Mouse (Mus musculus) midbrain, embryonic 14.5 days (tissue): ENCODE measurements around the gene Gng10. TPM values are rescaled to one million over a fixed set of nuclear protein-coding genes. Genes with fewer than 3 reads are reported as not detected.

ENCODE experiments used
- ATAC-seq: fragments of 200-750 bp; cut with Nextera tagmentation; 2 replicates; pipeline ENCODE4 v1.8.0; 2017; ENCODE audit warnings: moderate number of reproducible peaks, moderate library complexity; ENCODE audit not compliant: low FRiP score, low TSS enrichment
- DNase-seq: peaks from one replicate; pipeline ENCODE4 v3.0.0-alpha.2; 2015
- H3K27ac ChIP-seq: fragments of 300-500 bp; sonication (generic); replicated peaks from 2 replicates; pipeline ENCODE4 v1.5.1; 2014; ENCODE audit warnings: mild to moderate bottlenecking, low read depth, low read length, moderate library complexity
- H3K27me3 ChIP-seq: fragments of 300-500 bp; sonication (generic); 2 replicates; pipeline ENCODE4 v1.6.1; 2014; ENCODE audit warnings: low read length, control low read depth, mixed read lengths; ENCODE audit not compliant: control insufficient read depth, insufficient read depth
- H3K36me3 ChIP-seq: fragments of 300-500 bp; sonication (generic); 2 replicates; pipeline ENCODE4 v1.6.1; 2014; ENCODE audit warnings: low read length, control low read depth; ENCODE audit not compliant: control insufficient read depth, insufficient read depth
- H3K4me1 ChIP-seq: fragments of 300-500 bp; sonication (generic); 2 replicates; pipeline ENCODE4 v1.6.1; 2014; ENCODE audit warnings: mild to moderate bottlenecking, antibody characterized with exemption, low read length, control low read depth; ENCODE audit not compliant: control insufficient read depth, insufficient read depth
- H3K4me2 ChIP-seq: fragments of 300-500 bp; sonication (generic); 2 replicates; pipeline ENCODE4 v1.6.1; 2014; ENCODE audit warnings: mild to moderate bottlenecking, low read length, moderate library complexity
- H3K4me3 ChIP-seq: fragments of 300-500 bp; sonication (generic); replicated peaks from 2 replicates; pipeline ENCODE4 v1.5.1; 2014; ENCODE audit warnings: low read depth, low read length
- H3K9ac ChIP-seq: fragments of 300-500 bp; sonication (generic); replicated peaks from 2 replicates; pipeline ENCODE4 v1.6.1; 2014; ENCODE audit warnings: mild to moderate bottlenecking, low read length, moderate library complexity
- H3K9me3 ChIP-seq: fragments of 300-500 bp; sonication (generic); 2 replicates; pipeline ENCODE4 v1.6.1; 2016; ENCODE audit warnings: low read length, control low read depth, mixed read lengths; ENCODE audit not compliant: control insufficient read depth
- WGBS: fragments of 180-500 bp; shearing (Covaris S2); extraction: QIAGEN DNeasy Blood & Tissue Kit; methylation state at CpG from one replicate; pipeline ENCODE4 v1.1.7; 2014; 5-methylcytosine and 5-hydroxymethylcytosine counted together
- polyA plus RNA-seq: library from polyadenylated mRNA; unstranded; fragments of >200 nt; fragmentation: Nextera tagmentation; extraction: Ambion mirVana; gene quantifications from 2 replicates; pipeline ENCODE4 v1.2.1, GENCODE M21; 2014

Gng10 gene
- polyA plus RNA-seq, 1 experiment from 2014 or later = 184 TPM

DNA sequence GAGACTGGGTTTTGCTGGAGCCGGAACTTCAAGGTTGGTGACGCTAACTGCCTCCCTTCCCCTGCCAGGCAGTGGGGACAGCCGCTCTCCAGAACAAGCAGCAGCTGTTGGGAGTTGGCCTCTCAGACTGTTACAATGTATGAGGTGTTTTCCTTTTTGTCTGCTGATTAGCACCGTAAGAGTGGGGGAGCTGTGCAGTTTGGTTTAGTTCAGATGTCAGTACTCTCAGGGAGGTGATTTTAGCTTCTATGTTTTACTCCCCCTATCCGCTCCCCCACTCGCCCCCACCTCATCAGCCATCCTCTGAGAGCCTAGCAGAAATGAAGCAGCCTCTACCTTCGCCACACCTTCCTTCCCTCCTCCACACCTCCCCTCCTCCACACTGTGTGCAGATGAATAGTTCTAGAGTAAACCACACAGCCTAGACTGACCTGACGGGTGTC lies 39.6 kb upstream of the Gng10 start:
- no peak overlapping the region for H3K27ac ChIP-seq
- no peak overlapping the region for H3K4me2 ChIP-seq
- DNase-seq (no peak), ATAC-seq (no peak)
- no peaks in the 10 kb centered on the region for H3K9me3 ChIP-seq
- H3K36me3 ChIP-seq = no peaks in the 10 kb centered on the region
- 74% methylated on average over 8 of the region's 8 CpGs for WGBS
- no peaks in the 10 kb centered on the region for H3K27me3 ChIP-seq
- no peaks in the 10 kb centered on the region for H3K4me1 ChIP-seq
- no peak overlapping the region for H3K9ac ChIP-seq
- no peak overlapping the region for H3K4me3 ChIP-seq

DNA sequence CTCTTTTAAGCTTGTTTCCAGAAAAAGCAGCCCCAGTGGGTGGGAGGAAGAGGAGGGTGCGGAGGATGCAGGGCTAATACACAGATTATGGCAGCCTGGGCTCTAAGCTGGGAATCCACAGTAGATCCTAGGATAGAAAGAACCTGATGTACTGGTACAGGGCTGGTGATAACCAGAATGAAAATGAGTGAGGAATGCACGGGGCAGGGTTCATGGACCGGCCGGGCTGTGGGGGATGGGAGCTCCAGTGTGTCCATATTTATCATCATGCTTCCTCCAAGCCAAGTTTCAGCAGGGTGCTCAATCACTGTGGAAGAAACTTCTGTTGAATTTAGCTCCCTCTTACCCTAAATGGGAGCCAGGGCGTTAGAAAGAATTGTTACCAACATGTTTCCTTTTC lies 37.8 kb upstream of the Gng10 start:
- no peak for DNase-seq
- H3K4me3 ChIP-seq = no peak overlapping the region
- no peaks in the 10 kb centered on the region for H3K9me3 ChIP-seq
- WGBS = 87% methylated on average over 5 of the region's 5 CpGs
- H3K27ac ChIP-seq = no peak overlapping the region
- H3K9ac ChIP-seq = no peak overlapping the region
- no peak overlapping the region for H3K4me2 ChIP-seq
- no peaks in the 10 kb centered on the region for H3K36me3 ChIP-seq
- ATAC-seq = no peak
- no peaks in the 10 kb centered on the region for H3K27me3 ChIP-seq
- H3K4me1 ChIP-seq = no peaks in the 10 kb centered on the region

DNA sequence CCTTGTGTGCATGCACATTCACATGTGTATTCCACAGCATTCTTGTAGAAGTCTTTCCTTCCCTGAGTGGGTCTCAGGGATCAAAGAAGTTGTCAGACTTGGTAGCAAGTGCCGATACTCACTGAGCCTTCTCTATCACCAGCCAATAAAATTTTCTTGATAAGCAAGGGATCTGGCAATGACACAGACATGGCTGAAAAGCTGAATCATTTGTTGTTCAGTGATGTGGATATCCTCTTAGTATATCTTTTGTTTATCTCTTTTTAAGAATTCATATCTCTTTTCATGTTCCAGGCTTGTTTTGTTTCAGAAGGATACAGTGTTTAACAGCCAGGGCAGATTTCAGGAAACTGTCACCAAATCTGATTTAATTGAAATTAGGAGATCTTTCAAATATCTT lies 36.2 kb upstream of the Gng10 start:
- DNase-seq (no peak), ATAC-seq (no peak)
- Histone ChIP-seq H3K36me3 (no peaks in the 10 kb centered on the region), H3K27ac (no peak overlapping the region), H3K27me3 (no peaks in the 10 kb centered on the region), H3K4me2 (no peak overlapping the region), H3K9ac (no peak overlapping the region), H3K9me3 (no peaks in the 10 kb centered on the region), H3K4me1 (peaks cover 3% of the 10 kb centered on the region; the same call in 1 of the 2 replicates), H3K4me3 (no peak overlapping the region)
- WGBS = 91% methylated on average over 1 of the region's 1 CpGs

- Histone ChIP-seq H3K4me3 (no peak overlapping the region), H3K27ac (no peak overlapping the region), H3K27me3 (no peaks in the 10 kb centered on the region), H3K9me3 (no peaks in the 10 kb centered on the region), H3K4me2 (no peak overlapping the region), H3K9ac (no peak overlapping the region), H3K4me1 (peaks cover 13% of the 10 kb centered on the region), H3K36me3 (no peaks in the 10 kb centered on the region)
- peak; percentile 85 for DNase-seq
- no peak for ATAC-seq
- 4% methylated on average over 2 of the region's 2 CpGs for WGBS
These were observed 35.2 kb upstream of the Gng10 start for GRCm38 (mm10) chr4:58999686-59000085.

GRCm38 (mm10) chr4:59000614-59001013 lies 34.3 kb upstream of the Gng10 start:
- ATAC-seq (no peak), DNase-seq (peak; percentile 25)
- 0% methylated on average over 2 of the region's 2 CpGs for whole genome bisulfite sequencing
- H3K4me1 ChIP-seq = peaks cover 18% of the 10 kb centered on the region
- H3K4me2 ChIP-seq = no peak overlapping the region
- H3K36me3 ChIP-seq = no peaks in the 10 kb centered on the region
- H3K27ac ChIP-seq = no peak overlapping the region
- H3K9ac ChIP-seq = no peak overlapping the region
- no peaks in the 10 kb centered on the region for H3K27me3 ChIP-seq
- no peak overlapping the region for H3K4me3 ChIP-seq
- no peaks in the 10 kb centered on the region for H3K9me3 ChIP-seq

DNA sequence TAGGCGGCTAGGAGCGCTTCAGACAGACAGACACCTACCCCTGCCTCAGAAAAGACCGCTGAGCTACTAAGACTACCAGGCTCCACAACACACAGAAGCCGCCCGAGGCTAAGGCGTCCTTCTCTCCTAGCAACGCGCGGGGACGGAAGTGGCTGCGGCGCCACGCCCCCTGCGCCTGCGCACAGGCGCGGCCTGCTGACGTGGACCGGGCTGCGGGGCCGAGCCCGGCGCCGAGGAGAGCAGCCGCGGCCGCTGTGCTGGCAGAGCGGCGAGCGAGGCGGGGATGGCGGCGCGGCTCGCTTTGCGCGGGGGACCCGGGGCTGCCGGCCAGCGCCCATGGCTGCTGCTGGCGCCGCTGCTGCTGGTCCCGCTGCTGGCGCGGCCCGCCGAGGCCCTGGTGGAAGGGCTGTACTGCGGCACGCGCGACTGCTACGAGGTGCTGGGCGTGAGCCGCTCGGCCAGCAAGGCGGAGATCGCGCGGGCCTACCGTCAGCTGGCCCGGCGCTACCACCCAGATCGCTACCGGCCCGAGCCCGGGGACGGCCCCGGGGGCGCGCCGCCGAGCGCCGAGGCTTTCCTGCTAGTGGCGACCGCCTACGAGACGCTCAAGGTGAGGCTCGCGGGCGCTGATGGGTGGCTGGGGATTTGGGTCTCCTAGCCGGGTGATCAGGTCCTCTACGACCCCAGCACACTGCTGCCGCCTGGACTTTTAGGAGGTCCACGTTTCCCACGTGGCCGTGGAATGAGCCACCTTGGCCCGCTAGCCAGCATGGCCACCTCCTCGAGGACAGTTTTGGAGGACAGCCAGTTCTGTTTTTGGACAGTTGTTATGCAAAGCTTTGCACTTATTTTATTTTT lies 31.7 kb upstream of the Gng10 start, which contains the start of gene Gm20503:
TSS of gene Gm20503 (plus strand) at position 263 of the 858 bp plus-strand sequence.
- Histone ChIP-seq H3K27me3 (no peaks in the 10 kb centered on the region), H3K9ac (peak within 1 kb of the TSS; percentile 88), H3K36me3 (no peaks in the 10 kb centered on the region), H3K4me2 (peak within 1 kb of the TSS; percentile 74), H3K9me3 (no peaks in the 10 kb centered on the region), H3K27ac (peak within 1 kb of the TSS; percentile 90), H3K4me1 (peaks cover 18% of the 10 kb centered on the region), H3K4me3 (peak within 1 kb of the TSS; percentile 91)
- peak; percentile 98 for ATAC-seq
- under 1% methylated on average over 74 of the region's 89 CpGs for WGBS
- peak; percentile 98 for DNase-seq

DNA sequence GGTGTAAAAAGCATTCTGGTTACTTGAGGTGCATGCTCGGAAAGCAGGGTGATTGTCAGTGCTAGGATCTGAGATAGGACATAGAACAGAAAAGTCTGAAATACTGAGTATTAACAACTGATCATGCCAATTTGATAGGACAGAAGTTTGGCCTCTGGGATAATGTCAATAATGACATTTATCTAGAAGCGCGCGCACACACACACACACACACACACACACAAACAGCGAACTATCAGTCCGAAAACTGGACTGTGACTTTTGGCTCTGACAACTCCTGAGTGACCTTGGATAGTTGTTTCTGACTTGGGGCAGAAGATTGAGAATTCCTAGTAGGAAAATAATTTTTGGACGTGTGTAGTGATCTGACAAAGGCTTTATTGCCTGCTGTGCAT lies 31.1 kb upstream of the Gng10 start:
- 43% methylated on average over 7 of the region's 7 CpGs for WGBS
- DNase-seq (no peak), ATAC-seq (no peak)
- peak overlapping the region; percentile 88 for H3K9ac ChIP-seq
- peak overlapping the region; percentile 91 for H3K4me3 ChIP-seq
- no peak overlapping the region for H3K27ac ChIP-seq
- H3K9me3 ChIP-seq = no peaks in the 10 kb centered on the region
- peak overlapping the region; percentile 74 for H3K4me2 ChIP-seq
- H3K4me1 ChIP-seq = peaks cover 18% of the 10 kb centered on the region
- no peaks in the 10 kb centered on the region for H3K27me3 ChIP-seq
- no peaks in the 10 kb centered on the region for H3K36me3 ChIP-seq

DNA sequence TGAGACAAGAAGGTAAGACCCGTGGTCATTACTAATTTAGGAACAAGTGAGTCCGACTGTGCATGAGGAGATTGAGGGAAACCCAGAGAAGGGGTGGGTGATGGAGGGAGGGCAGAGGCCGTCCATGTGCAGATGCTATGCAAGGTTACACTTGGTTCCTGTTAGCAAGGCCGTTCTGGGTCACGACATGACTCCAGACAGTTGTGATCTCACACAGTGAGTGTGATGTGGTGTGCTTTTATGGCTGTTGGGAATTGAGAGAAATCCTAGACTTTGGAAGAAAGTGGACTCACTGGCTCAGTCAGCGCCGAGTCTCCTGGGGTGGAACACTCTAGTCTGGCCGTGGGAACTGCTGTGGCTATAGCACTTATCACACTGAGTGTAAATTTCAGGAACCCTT lies 28.7 kb upstream of the Gng10 start:
- Histone ChIP-seq H3K27ac (no peak overlapping the region), H3K9ac (no peak overlapping the region), H3K36me3 (no peaks in the 10 kb centered on the region), H3K27me3 (no peaks in the 10 kb centered on the region), H3K4me3 (no peak overlapping the region), H3K9me3 (no peaks in the 10 kb centered on the region), H3K4me1 (peaks cover 18% of the 10 kb centered on the region), H3K4me2 (no peak overlapping the region)
- 66% methylated on average over 8 of the region's 8 CpGs for WGBS
- ATAC-seq = no peak
- no peak for DNase-seq

GRCm38 (mm10) chr4:59007016-59007415 lies 27.9 kb upstream of the Gng10 start:
- no peak for ATAC-seq
- Histone ChIP-seq H3K27me3 (no peaks in the 10 kb centered on the region), H3K4me3 (no peak overlapping the region), H3K9ac (no peak overlapping the region), H3K27ac (no peak overlapping the region), H3K9me3 (no peaks in the 10 kb centered on the region), H3K36me3 (no peaks in the 10 kb centered on the region), H3K4me1 (peaks cover 18% of the 10 kb centered on the region), H3K4me2 (no peak overlapping the region)
- WGBS = 27% methylated on average over 6 of the region's 6 CpGs
- no peak for DNase-seq
